Mouse (Mus musculus) liver, embryonic 14.5 days (tissue): ENCODE results near the gene P3h3. TPM values are rescaled to one million over a fixed set of nuclear protein-coding genes. Genes with fewer than 3 reads are reported as not detected.
"Not testable (repeated sequence)": the region's sequence is repeated elsewhere in the genome, so short reads cannot be mapped to it uniquely, and the experiment has no call there.

Experiments used
- ATAC-seq: fragments of 200-750 bp; cut with Nextera tagmentation; 2 replicates; pipeline ENCODE4 v1.8.0; 2017; ENCODE audit warnings: moderate number of reproducible peaks, mild to moderate bottlenecking, moderate library complexity; ENCODE audit not compliant: insufficient read depth
- DNase-seq, 3 experiments: peaks; one replicate each; pipeline ENCODE4 v3.0.0-alpha.2; 2012 to 2013; ENCODE audit warnings: low read depth in 3 of 3, low spot score in 3 of 3
- H3K27ac ChIP-seq: fragments of 300-500 bp; sonication (generic); 2 replicates; pipeline ENCODE4 v1.5.1; 2014; ENCODE audit warnings: moderate library complexity, mild to moderate bottlenecking, control low read depth, inconsistent platforms
- H3K27me3 ChIP-seq: fragments of 300-500 bp; sonication (generic); 2 replicates; pipeline ENCODE4 v1.6.1; 2014; ENCODE audit warnings: mild to moderate bottlenecking, low read length, moderate library complexity; ENCODE audit not compliant: control insufficient read depth, insufficient read depth
- H3K36me3 ChIP-seq: fragments of 300-500 bp; sonication (generic); replicated peaks from 2 replicates; pipeline ENCODE4 v1.6.1; 2014; ENCODE audit warnings: low read depth; ENCODE audit not compliant: control insufficient read depth, insufficient read depth
- H3K4me1 ChIP-seq, 2 experiments: fragments of 200-500 bp in 1 of 2; fragments of 300-500 bp in 1 of 2; sonication (generic) in 1 of 2; replicated peaks; 2 replicates each; pipeline ENCODE4 v1.6.1; 2012 to 2014; ENCODE audit warnings: antibody characterized with exemption in 1 of 2, inconsistent platforms in 1 of 2, low read length in 1 of 2; ENCODE audit not compliant: control insufficient read depth in 2 of 2, insufficient read depth in 2 of 2
- H3K4me2 ChIP-seq: fragments of 300-500 bp; sonication (generic); 2 replicates; pipeline ENCODE4 v1.6.1; 2014; ENCODE audit warnings: low read depth, mild to moderate bottlenecking, control low read depth, moderate library complexity
- H3K4me3 ChIP-seq, 2 experiments: fragments of 200-500 bp in 1 of 2; fragments of 300-500 bp in 1 of 2; sonication (generic) in 1 of 2; 2 replicates each; pipeline ENCODE4 v1.5.1; 2012 to 2014; ENCODE audit warnings: low read depth in 2 of 2, low read length in 2 of 2, mild to moderate bottlenecking in 2 of 2, control low read depth in 1 of 2, inconsistent platforms in 1 of 2, moderate library complexity in 1 of 2; ENCODE audit not compliant: insufficient read depth in 1 of 2
- H3K9ac ChIP-seq: fragments of 300-500 bp; sonication (generic); replicated peaks from 2 replicates; pipeline ENCODE4 v1.6.1; 2014; ENCODE audit warnings: mild to moderate bottlenecking, control low read depth, moderate library complexity
- H3K9me3 ChIP-seq: fragments of 300-500 bp; sonication (generic); 2 replicates; pipeline ENCODE4 v1.6.1; 2016; ENCODE audit warnings: low read length, mixed read lengths; ENCODE audit not compliant: control insufficient read depth
- CTCF ChIP-seq: IDR thresholded peaks from 2 replicates; pipeline ENCODE4 v1.5.1; 2016; ENCODE audit warnings: antibody characterized with exemption, low read depth, control low read depth
- EP300 ChIP-seq: IDR thresholded peaks from 2 replicates; pipeline ENCODE4 v1.6.1; 2016; ENCODE audit warnings: antibody characterized with exemption, low read depth
- WGBS: fragments of 180-500 bp; shearing (Covaris S2); extraction: QIAGEN DNeasy Blood & Tissue Kit; methylation state at CpG from one replicate; pipeline ENCODE4 v1.1.7; 2014; ENCODE audit not compliant: insufficient replicate concordance; 5-methylcytosine and 5-hydroxymethylcytosine counted together
- polyA plus RNA-seq, 2 experiments: library from polyadenylated mRNA; depleted of rRNA in 1 of 2; stranded (reverse) in 1 of 2; unstranded in 1 of 2; fragments of >200 nt; fragmentation: Nextera tagmentation in 1 of 2; extraction: Ambion mirVana in 1 of 2; gene quantifications; 2 replicates each; pipeline versions ENCODE4 v1.2.1 to v1.2.3; 2012 to 2014

Gene P3h3
- polyA plus RNA-seq, 2 experiments: 0.83 to 3.5 TPM

DNA sequence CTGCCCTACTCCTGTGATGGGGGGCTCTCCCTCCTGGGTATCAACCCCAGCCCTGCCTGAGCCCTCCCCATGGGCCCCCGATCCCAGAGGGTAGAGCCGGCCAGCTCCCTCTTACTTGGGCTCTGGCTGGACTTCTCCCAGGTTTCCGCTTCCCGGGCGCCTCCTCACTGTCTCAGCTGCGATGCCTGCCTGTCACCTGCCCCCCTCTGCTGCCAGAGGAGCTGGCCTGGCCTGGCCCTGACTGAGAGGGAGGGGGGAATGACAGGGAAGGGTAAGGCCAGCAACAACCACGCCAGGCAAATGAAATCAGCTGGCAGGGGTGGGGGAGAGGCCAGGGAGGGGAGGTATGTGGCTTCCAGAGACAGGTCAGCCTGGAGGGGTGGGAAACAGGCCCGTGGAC is 17.7 kb downstream of the P3h3 start:
- H3K27me3 ChIP-seq: no peaks in the 10 kb centered on the region
- DNase-seq (no peak), ATAC-seq (no peak)
- no peak for TF ChIP-seq EP300
- TF ChIP-seq CTCF: no peak
- no peak overlapping the region for H3K27ac ChIP-seq
- H3K4me2 ChIP-seq: no peak overlapping the region
- H3K4me1 ChIP-seq: no peaks in the 10 kb centered on the region; a peak in 1 of 4 replicates
- H3K36me3 ChIP-seq: peaks cover under 1% of the 10 kb centered on the region
- H3K9me3 ChIP-seq: no peaks in the 10 kb centered on the region
- H3K4me3 ChIP-seq: no peak overlapping the region
- no peak overlapping the region for H3K9ac ChIP-seq
- WGBS: 14% methylated on average over 8 of the region's 8 CpGs

DNA sequence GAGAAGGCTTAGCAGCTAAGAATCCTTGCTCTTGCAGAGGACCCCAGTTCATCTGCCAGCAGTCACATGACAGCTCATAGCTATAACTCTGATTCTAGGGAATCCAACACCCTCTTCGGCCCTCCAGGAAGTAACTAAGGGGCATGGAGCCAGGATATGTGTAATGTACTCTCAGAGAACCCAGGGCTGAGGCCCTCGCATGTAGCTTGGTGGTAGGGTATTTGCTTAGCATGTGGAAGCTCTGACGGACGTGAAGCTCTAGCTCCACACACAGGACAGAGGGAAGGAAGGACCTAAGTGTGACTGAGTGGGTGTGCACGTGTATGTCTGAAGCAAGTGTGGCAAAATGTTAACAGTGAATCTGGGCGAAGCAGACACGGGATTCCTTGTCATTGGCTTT is 21.1 kb downstream of the P3h3 start:
- no peak for DNase-seq
- ATAC-seq: no peak
- Histone ChIP-seq H3K4me3 (no peak overlapping the region), H3K4me2 (no peak overlapping the region), H3K27me3 (no peaks in the 10 kb centered on the region), H3K9ac (no peak overlapping the region), H3K9me3 (no peaks in the 10 kb centered on the region), H3K27ac (no peak overlapping the region), H3K4me1 (peaks cover 0 to 1% of the 10 kb centered on the region in 2 experiments; a peak in 1 of 4 replicates), H3K36me3 (peaks cover 34% of the 10 kb centered on the region)
- 74% methylated on average over 7 of the region's 7 CpGs for WGBS
- no peak for TF ChIP-seq CTCF
- no peak for TF ChIP-seq EP300

GRCm38 (mm10) chr6:124835531-124835930 is 22.0 kb downstream of the P3h3 start:
- no peak overlapping the region for H3K4me3 ChIP-seq
- H3K27me3 ChIP-seq: no peaks in the 10 kb centered on the region
- ATAC-seq: no peak
- H3K36me3 ChIP-seq: peaks cover 37% of the 10 kb centered on the region
- DNase-seq: no peak
- peaks cover 2 to 4% of the 10 kb centered on the region in 2 experiments; a peak in 3 of 4 replicates for H3K4me1 ChIP-seq
- no peak overlapping the region for H3K27ac ChIP-seq
- no peaks in the 10 kb centered on the region for H3K9me3 ChIP-seq
- H3K4me2 ChIP-seq: no peak overlapping the region
- H3K9ac ChIP-seq: no peak overlapping the region
- TF ChIP-seq CTCF: no peak
- no peak for TF ChIP-seq EP300
- WGBS: 90% methylated on average over 10 of the region's 10 CpGs

DNA sequence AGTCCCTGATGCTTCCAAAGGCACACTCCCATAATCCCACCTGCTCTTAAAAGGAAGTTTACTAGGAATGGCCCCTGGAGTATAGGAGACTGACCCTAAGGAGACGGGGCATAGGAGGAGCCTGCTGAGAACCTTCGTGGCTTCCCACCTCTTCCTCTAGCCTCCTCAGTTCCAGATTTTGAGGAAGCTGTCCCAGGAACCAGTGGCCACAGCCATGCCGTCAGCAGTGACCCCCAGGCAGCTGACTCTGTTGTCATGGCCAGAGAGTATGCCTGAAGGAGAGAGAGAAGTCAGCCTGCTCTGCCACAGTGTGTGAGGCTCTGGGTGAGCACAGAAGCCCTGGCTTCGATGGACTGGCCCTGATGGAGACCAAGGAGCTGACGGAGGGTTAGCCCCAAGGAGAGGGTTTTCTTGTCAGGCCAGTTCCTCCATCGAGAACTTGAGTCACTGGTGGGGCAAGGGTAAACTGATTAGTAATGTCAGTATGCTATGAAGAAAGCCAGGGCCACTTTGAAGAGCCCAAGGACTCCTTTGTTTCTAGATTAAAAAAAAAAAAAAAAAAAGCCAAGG is 23.0 kb downstream of the P3h3 start:
- no peaks in the 10 kb centered on the region for H3K27me3 ChIP-seq
- H3K9me3 ChIP-seq: no peaks in the 10 kb centered on the region
- no peak overlapping the region for H3K4me2 ChIP-seq
- H3K27ac ChIP-seq: no peak overlapping the region
- peaks cover 37% of the 10 kb centered on the region for H3K36me3 ChIP-seq
- H3K9ac ChIP-seq: no peak overlapping the region
- TF ChIP-seq CTCF (no peak), EP300 (no peak)
- ATAC-seq: no peak
- no peak overlapping the region for H3K4me3 ChIP-seq
- no peak for DNase-seq
- 72% methylated on average over 6 of the region's 6 CpGs for WGBS
- H3K4me1 ChIP-seq: peaks cover 2 to 4% of the 10 kb centered on the region in 2 experiments; a peak in 3 of 4 replicates

DNA sequence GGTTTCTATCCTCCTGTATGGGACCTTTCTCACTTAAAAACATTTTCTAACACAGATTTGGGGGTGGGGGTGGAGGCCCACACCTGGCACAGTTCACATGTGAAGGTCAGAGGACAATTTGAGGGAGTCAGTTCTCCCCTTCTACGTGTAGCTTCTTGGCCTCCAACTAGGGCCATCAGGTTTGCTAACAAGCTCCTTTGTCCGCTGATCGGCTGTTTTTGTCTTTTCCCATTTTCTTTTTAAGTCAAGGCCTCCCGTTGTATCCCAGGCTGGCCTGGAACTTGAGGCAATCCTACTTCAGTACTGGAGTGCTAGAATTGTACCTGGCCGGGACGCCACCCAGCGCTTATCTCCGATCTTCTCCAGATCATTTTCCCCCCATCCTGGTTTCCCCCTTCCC is 25.9 kb downstream of the P3h3 start:
- peak overlapping the region in 1 of 2 experiments; percentile 81; a peak in 2 of 4 replicates for H3K4me3 ChIP-seq
- peak overlapping the region; percentile 82 for H3K4me2 ChIP-seq
- H3K27ac ChIP-seq: no peak overlapping the region
- no peak for DNase-seq
- peaks cover 37% of the 10 kb centered on the region for H3K36me3 ChIP-seq
- no peak for TF ChIP-seq EP300
- TF ChIP-seq CTCF: no peak
- H3K4me1 ChIP-seq: peaks cover 6 to 9% of the 10 kb centered on the region in 2 experiments; a peak in 3 of 4 replicates
- no peak for ATAC-seq
- H3K9me3 ChIP-seq: no peaks in the 10 kb centered on the region
- 89% methylated on average over 8 of the region's 8 CpGs for WGBS
- no peaks in the 10 kb centered on the region for H3K27me3 ChIP-seq
- H3K9ac ChIP-seq: no peak overlapping the region; the same call in 1 of the 2 replicates

DNA sequence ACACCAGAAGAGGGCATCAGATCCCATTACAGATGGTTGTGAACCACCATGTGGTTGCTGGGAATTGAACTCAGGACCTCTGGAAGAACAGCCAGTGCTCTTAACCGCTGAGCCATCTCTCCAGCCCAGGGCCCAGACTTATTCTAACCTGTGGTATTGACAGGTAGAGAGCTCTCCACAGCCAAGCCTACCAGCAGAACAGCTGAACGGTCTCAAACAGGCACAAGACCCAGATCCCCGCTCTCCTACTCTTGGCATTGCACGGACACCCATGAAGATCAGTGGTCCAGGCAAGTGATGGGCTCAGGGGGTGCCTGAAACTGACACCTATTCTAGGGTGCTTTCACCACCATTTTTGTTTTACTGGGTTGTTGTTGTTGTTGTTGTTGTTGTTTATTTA is 26.4 kb downstream of the P3h3 start:
- H3K27me3 ChIP-seq, DNase-seq, H3K27ac ChIP-seq, H3K4me1 ChIP-seq, H3K9me3 ChIP-seq, ATAC-seq: not testable (repeated sequence)
- Histone ChIP-seq H3K36me3 (peaks cover 37% of the 10 kb centered on the region), H3K4me3 (peak overlapping the region; percentile 53 to 81), H3K4me2 (peak overlapping the region; percentile 82), H3K9ac (peak overlapping the region; percentile 93)
- WGBS: 87% methylated on average over 4 of the region's 4 CpGs
